Mouse (Mus musculus): ENCODE measurements at regions not wholly inside any gene's neighbourhood (a gene's known extent, or its start where the extent isn't known, plus 50 kb on each side); places are given as distances from the start of the nearest gene placed in this dataset.

- DNase-seq (ENCODE audit: low read depth, low spot score) = peak; percentile 14
These were observed 716.6 kb upstream of the 1700015G11Rik start for GRCm38 (mm10) chr7:52732161-52732560.

- no peak for DNase-seq (ENCODE audit: low read depth, low spot score)
These were observed 710.8 kb upstream of the 1700015G11Rik start for GRCm38 (mm10) chr7:52726236-52726905.

- no peak for DNase-seq (ENCODE audit: low read depth, low spot score)
These were observed 687.1 kb upstream of the 1700015G11Rik start for GRCm38 (mm10) chr7:52702464-52703145.

- DNase-seq (ENCODE audit: low read depth, low spot score) = no peak
These were observed 652.8 kb upstream of the 1700015G11Rik start for GRCm38 (mm10) chr7:52668341-52668740.
